Comparison of ENCODE assay signal across 8 mouse cellular contexts in the genomic region with DNA sequence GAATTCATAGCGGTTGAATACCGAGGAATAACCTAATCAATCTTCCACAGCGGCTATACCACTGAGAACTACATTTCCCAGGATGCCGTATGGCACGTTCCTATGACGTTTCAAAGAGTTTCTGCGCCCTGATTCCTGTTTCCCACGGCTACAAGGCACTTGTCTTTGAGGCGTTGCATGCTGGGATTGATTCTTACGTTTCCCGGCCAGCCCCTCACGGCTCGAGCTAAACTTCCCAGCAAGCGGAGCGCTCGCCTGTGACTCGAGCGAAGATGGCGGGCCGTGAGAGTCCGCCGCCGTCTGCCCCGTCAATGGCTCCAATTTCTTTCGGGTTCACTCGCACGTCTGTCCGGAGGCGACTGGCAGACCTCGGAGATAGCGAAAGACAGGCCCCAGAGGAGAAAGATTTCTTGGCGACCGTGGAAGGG. TPM values are rescaled to one million over a fixed set of nuclear protein-coding genes. Genes with fewer than 3 reads are reported as not detected.
DNase-seq lines count a peak whose midpoint lies in the region; ATAC-seq and TF ChIP-seq lines count a peak whose summit lies in the region.

A gene (plus strand): TSS at position 178 of the 428 bp plus-strand sequence.

- TF ChIP-seq POLR2A in bone marrow macrophage, adult 2 months (IDR thresholded peaks at IDR 0.05; ENCODE audit: borderline replicate concordance, low read depth, low read length), result no peak
- TF ChIP-seq POLR2A in embryonic fibroblast, embryonic 13.5 days (IDR thresholded peaks at IDR 0.05; ENCODE audit: low read depth, low read length), result peak; percentile 63

- H3K4me1 ChIP-seq in bone marrow macrophage, adult 2 months (ENCODE audit: control insufficient read depth, insufficient read depth, low read length), result peaks cover 6% of the 10 kb centered on the region
- no peaks in the 10 kb centered on the region; the same call in 1 of the 2 replicates for H3K4me1 ChIP-seq in embryonic fibroblast, embryonic 13.5 days (ENCODE audit: control insufficient read depth, insufficient read depth, low read length)
- no peaks in the 10 kb centered on the region for H3K4me1 ChIP-seq in kidney, embryonic 14.5 days (ENCODE audit: control insufficient read depth, insufficient read depth, low read length)
- no peaks in the 10 kb centered on the region; the same call in 1 of the 2 replicates for H3K4me1 ChIP-seq in limb, embryonic 15.5 days

- ATAC-seq in kidney, embryonic 14.5 days (ENCODE audit: low FRiP score, low TSS enrichment), result peak; percentile 94
- peak; percentile 92 for ATAC-seq in limb, embryonic 15.5 days (ENCODE audit: insufficient number of reproducible peaks, low FRiP score, low TSS enrichment, low read depth)

- no peaks in the 10 kb centered on the region for H3K9me3 ChIP-seq in kidney, embryonic 14.5 days (ENCODE audit: control insufficient read depth, low read length)
- no peaks in the 10 kb centered on the region for H3K9me3 ChIP-seq in limb, embryonic 15.5 days

- no peak for TF ChIP-seq CTCF in bone marrow macrophage, adult 2 months (IDR thresholded peaks at IDR 0.05; ENCODE audit: low read depth, low read length)
- TF ChIP-seq CTCF in embryonic fibroblast, embryonic 13.5 days (IDR thresholded peaks at IDR 0.05; ENCODE audit: borderline replicate concordance, insufficient read depth, low read length), result no peak

- DNase-seq in A20 (ENCODE audit: low read depth, low spot score), result peak; percentile 88
- peak; percentile 88 to 89 for DNase-seq in heart, adult 9 months (ENCODE audit: low spot score in 2 of 2)
- peak; percentile 39 to 69 for DNase-seq in monocyte, adult 2 months (ENCODE audit: low read depth in 1 of 2, low spot score in 2 of 2)
- DNase-seq in spleen, postnatal 36 days (ENCODE audit: low spot score in 2 of 2), result peak; percentile 86 to 88

- H3K4me3 ChIP-seq in bone marrow macrophage, adult 2 months (ENCODE audit: insufficient read depth, low read length), result peak within 1 kb of the TSS; percentile 77
- H3K4me3 ChIP-seq in embryonic fibroblast, embryonic 13.5 days (ENCODE audit: insufficient read depth, low read length), result peak within 1 kb of the TSS; percentile 77
- peak within 1 kb of the TSS; percentile 61 for H3K4me3 ChIP-seq in kidney, embryonic 14.5 days (ENCODE audit: low read length)
- H3K4me3 ChIP-seq in limb, embryonic 15.5 days, result peak within 1 kb of the TSS; percentile 54

- H3K36me3 ChIP-seq in kidney, embryonic 14.5 days (ENCODE audit: control insufficient read depth, insufficient read depth, low read length), result peaks cover 8% of the 10 kb centered on the region; the same call in 1 of the 2 replicates
- H3K36me3 ChIP-seq in limb, embryonic 15.5 days, result peaks cover 11% of the 10 kb centered on the region; the same call in 1 of the 2 replicates

- H3K9ac ChIP-seq in kidney, embryonic 14.5 days (ENCODE audit: low read depth, low read length), result peak within 1 kb of the TSS; percentile 58
- H3K9ac ChIP-seq in limb, embryonic 15.5 days, result peak within 1 kb of the TSS; percentile 37; the same call in 1 of the 2 replicates

- peak within 1 kb of the TSS; percentile 34 for H3K27ac ChIP-seq in bone marrow macrophage, adult 2 months (ENCODE audit: insufficient read depth, low read depth, low read length)
- H3K27ac ChIP-seq in embryonic fibroblast, embryonic 13.5 days (ENCODE audit: insufficient read depth, low read length), result no peak within 1 kb of the TSS
- no peak within 1 kb of the TSS for H3K27ac ChIP-seq in kidney, embryonic 14.5 days (ENCODE audit: low read depth, low read length)
- H3K27ac ChIP-seq in limb, embryonic 15.5 days, result 0 out of 2 replicates have a peak within 1 kb of the TSS, but pooled peaks have one; percentile 43

- 16% methylated on average over 33 of the region's 33 CpGs for WGBS in kidney, embryonic 14.5 days
- 15% methylated on average over 33 of the region's 33 CpGs for WGBS in limb, embryonic 15.5 days

- H3K4me2 ChIP-seq in kidney, embryonic 14.5 days (replicated peaks; ENCODE audit: low read depth, low read length), result peak within 1 kb of the TSS; percentile 50
- H3K4me2 ChIP-seq in limb, embryonic 15.5 days, result peak within 1 kb of the TSS; percentile 40

- H3K27me3 ChIP-seq in kidney, embryonic 14.5 days (ENCODE audit: control insufficient read depth, insufficient read depth, low read length), result no peaks in the 10 kb centered on the region
- no peaks in the 10 kb centered on the region for H3K27me3 ChIP-seq in limb, embryonic 15.5 days

RNA-seq across cellular contexts. Expression of the gene that starts here (rescaled TPM):
- polyA plus RNA-seq in bone marrow macrophage, adult 2 months (2012; ENCODE audit: insufficient read depth, insufficient read length, missing spikeins), result 27.2 and 28.7 TPM in 2 replicates
- 26.0 and 29.8 TPM in 2 replicates for polyA plus RNA-seq in embryonic fibroblast, embryonic 13.5 days (2011; ENCODE audit: insufficient read length, low read depth, missing spikeins)
- polyA plus RNA-seq in kidney, embryonic 14.5 days (2014; fragmentation: Nextera tagmentation; extraction: Ambion mirVana), result 21.3 and 47.4 TPM in 2 replicates
- 36.6 and 40.3 TPM in 2 replicates for polyA plus RNA-seq in limb, embryonic 15.5 days (2015; fragmentation: Nextera tagmentation; extraction: Ambion mirVana)

Comparison
In these comparisons a context has a peak if more than half of its experiments do, and no peak if none do; other contexts are left out.
1. H3K27ac ChIP-seq: peak in bone marrow macrophage, adult 2 months (single experiment) and limb, embryonic 15.5 days (single experiment); none in embryonic fibroblast, embryonic 13.5 days (single experiment) and kidney, embryonic 14.5 days (single experiment).
2. Peak in every context shown above with its lines, with median percentiles within 50 percentile points of each other: DNase-seq and H3K4me3 ChIP-seq.